26 mouse cellular contexts compared by ENCODE assay signal in genomic region chr5:44261691-44262090, GRCm38 (mm10).
"Had no signal": no experiment of that assay in that cellular context is flagged by ENCODE, and none has a peak within 500 bp of the region (broad histone marks: within the 10 kb centered on the region; RNA-seq: fewer than 3 reads in every experiment).

No protein-coding gene starts in this region.

- H3K27ac ChIP-seq: embryonic facial prominence, embryonic 10.5 days; embryonic facial prominence, embryonic 12.5 days; embryonic facial prominence, embryonic 13.5 days; embryonic facial prominence, embryonic 15.5 days; forebrain, embryonic 10.5 days; forebrain, embryonic 12.5 days; forebrain, embryonic 13.5 days; forebrain, embryonic 15.5 days; heart, adult 2 months had no signal

- H3K4me2 ChIP-seq: embryonic facial prominence, embryonic 12.5 days; embryonic facial prominence, embryonic 13.5 days; embryonic facial prominence, embryonic 15.5 days; forebrain, embryonic 12.5 days; forebrain, embryonic 13.5 days; forebrain, embryonic 15.5 days had no signal

- H3K9me3 ChIP-seq: embryonic facial prominence, embryonic 10.5 days; embryonic facial prominence, embryonic 12.5 days; embryonic facial prominence, embryonic 13.5 days; embryonic facial prominence, embryonic 15.5 days; forebrain, embryonic 10.5 days; forebrain, embryonic 12.5 days; forebrain, embryonic 13.5 days; forebrain, embryonic 15.5 days had no signal

- H3K27me3 ChIP-seq: embryonic facial prominence, embryonic 12.5 days; embryonic facial prominence, embryonic 13.5 days; embryonic facial prominence, embryonic 15.5 days; forebrain, embryonic 12.5 days; forebrain, embryonic 13.5 days; forebrain, embryonic 15.5 days had no signal

- H3K36me3 ChIP-seq: embryonic facial prominence, embryonic 10.5 days; embryonic facial prominence, embryonic 12.5 days; embryonic facial prominence, embryonic 13.5 days; embryonic facial prominence, embryonic 15.5 days; forebrain, embryonic 10.5 days; forebrain, embryonic 12.5 days; forebrain, embryonic 15.5 days had no signal

- DNase-seq: cerebellum, adult 8-10 months; cerebellum, adult 9-10 months; cerebellum, adult 9-11 months; cerebellum, postnatal 10 days; cerebellum, postnatal 14 days; cerebellum, postnatal 25 days; cerebellum, postnatal 36 days; embryo, embryonic 11 days; forebrain, postnatal 0 days; gastrocnemius, postnatal 10 days; gastrocnemius, postnatal 14 days; gastrocnemius, postnatal 25 days; gastrocnemius, postnatal 36 days; heart, adult 18-20 months; heart, adult 2 months had no signal

- H3K9ac ChIP-seq: embryonic facial prominence, embryonic 12.5 days; embryonic facial prominence, embryonic 13.5 days; embryonic facial prominence, embryonic 15.5 days; forebrain, embryonic 12.5 days; forebrain, embryonic 13.5 days; forebrain, embryonic 15.5 days; forebrain, postnatal 0 days had no signal

- H3K4me1 ChIP-seq: embryonic facial prominence, embryonic 10.5 days; embryonic facial prominence, embryonic 12.5 days; embryonic facial prominence, embryonic 13.5 days; embryonic facial prominence, embryonic 15.5 days; forebrain, embryonic 10.5 days; forebrain, embryonic 12.5 days; forebrain, embryonic 13.5 days; forebrain, embryonic 15.5 days had no signal

- ATAC-seq: forebrain, embryonic 13.5 days; forebrain, embryonic 14.5 days; forebrain, embryonic 15.5 days; forebrain, embryonic 16.5 days; forebrain, postnatal 0 days had no signal

- H3K4me3 ChIP-seq: embryonic facial prominence, embryonic 10.5 days; embryonic facial prominence, embryonic 12.5 days; embryonic facial prominence, embryonic 13.5 days; embryonic facial prominence, embryonic 15.5 days; erythroblast, embryonic 14.5 days; forebrain, embryonic 10.5 days; forebrain, embryonic 12.5 days; forebrain, embryonic 13.5 days; forebrain, embryonic 15.5 days; heart, adult 2 months had no signal
